Mouse (Mus musculus) forelimb bud, embryonic 11.5 days (tissue): ENCODE results near the gene A630073D07Rik.
"Not testable (repeated sequence)": the region's sequence is repeated elsewhere in the genome, so short reads cannot be mapped to it uniquely, and the experiment has no call there.

Experiments used
- DNase-seq: peaks from one replicate; pipeline ENCODE4 v3.0.0-alpha.2; 2012; ENCODE audit warnings: low read depth, low spot score

The A630073D07Rik gene

DNA sequence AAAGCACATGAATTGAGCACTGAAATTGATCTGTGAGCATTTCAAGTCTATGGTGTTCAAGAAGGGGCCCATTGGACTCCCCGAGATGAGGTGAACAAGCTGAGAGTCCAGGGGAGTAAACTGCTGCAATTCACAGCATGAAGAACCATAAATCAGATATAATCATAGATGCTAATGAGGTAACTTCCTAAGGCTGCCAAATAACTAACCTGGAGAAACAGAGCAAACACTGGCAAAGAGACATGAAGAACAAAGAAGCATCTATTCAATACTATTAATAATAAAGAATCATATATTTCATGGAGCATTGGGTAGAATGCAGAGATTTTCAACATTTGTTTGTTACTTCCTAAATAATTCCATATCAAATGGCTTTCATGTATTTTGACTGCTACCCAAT, at the start of gene A630073D07Rik:
Gene A630073D07Rik (minus strand): TSS at position 101 of the 400 bp plus-strand sequence.
- no peak for DNase-seq

DNA sequence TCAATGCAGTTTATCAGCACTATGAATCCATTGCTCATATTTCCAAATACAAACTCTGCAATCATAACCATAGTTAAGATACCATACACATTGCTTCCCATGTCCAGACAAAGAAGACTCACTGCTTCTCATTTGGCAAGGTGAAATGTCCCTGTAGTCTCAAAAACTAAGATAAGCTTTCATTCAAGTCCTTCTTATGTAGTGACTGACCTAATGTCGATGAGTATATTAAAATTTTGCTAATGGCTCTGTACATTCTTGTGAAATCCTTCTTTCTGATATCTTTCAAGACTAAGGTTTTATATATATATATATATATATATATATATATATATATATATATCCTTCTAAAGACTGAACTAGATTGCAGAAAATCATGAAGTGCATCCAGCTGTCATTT, 49.6 kb upstream of the A630073D07Rik start, which contains the start of gene Tas2r121:
Gene Tas2r121 (minus strand): TSS at position 101 of the 400 bp plus-strand sequence.
- no peak for DNase-seq

DNA sequence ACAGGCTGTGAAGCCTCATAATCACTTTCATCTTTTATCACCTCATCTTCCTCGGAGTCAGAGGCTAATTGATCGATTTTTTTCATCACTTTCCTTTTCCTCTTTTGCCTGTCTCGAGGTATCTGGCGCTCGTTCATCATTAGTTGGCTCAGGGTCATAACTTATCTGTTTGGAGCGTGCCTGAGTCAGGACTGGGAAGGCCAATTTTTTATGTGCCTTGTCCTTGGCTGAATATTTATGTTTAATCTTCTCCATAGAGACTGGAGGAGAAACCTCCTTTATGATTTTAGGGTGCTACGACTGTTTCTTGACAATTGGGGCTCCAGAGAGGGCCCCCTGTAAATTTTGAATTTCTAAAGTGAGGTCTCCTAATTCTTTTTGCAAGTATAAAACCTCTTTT, 40.3 kb upstream of the A630073D07Rik start:
- DNase-seq, result not testable (repeated sequence)

DNA sequence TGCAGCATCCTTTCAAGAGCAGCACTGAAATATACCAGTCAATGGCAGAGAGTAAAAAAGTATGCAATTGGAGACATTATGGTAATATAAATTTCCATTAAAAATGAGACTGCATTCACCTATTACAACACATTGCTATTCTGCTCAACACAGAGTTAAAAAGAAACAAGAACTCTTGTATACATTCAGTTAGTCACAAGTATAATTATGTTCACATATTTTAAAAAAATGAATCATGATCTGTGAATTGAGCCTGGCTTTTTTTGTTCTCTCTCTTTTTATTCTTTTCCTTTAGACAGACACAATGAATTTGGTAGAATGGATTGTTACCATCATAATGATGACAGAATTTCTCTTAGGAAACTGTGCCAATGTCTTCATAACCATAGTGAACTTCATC, 5.3 kb upstream of the A630073D07Rik start, which contains the start of gene Tas2r120:
Gene Tas2r120 (plus strand): TSS at position 301 of the 400 bp plus-strand sequence.
- no peak for DNase-seq

DNA sequence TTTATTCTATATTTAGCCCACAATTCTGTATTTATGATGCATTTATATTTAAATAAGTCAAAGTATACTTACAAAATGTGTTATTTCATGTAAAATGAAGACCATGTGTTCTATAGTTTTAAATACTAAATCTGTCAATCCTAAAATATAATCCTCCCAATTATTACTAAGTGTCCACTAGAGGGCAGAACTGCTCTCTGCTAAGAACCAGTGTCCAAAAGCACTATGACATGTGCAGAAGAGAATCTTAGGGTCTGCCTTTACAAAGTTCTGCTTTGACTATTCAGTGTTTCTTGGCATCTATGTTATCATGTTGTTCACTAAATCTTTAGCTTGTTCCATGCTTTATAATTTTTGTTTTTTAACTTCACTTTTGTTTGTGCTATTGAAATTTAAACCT, 1.9 kb downstream of the A630073D07Rik start:
- DNase-seq, result peak; percentile 4

DNA sequence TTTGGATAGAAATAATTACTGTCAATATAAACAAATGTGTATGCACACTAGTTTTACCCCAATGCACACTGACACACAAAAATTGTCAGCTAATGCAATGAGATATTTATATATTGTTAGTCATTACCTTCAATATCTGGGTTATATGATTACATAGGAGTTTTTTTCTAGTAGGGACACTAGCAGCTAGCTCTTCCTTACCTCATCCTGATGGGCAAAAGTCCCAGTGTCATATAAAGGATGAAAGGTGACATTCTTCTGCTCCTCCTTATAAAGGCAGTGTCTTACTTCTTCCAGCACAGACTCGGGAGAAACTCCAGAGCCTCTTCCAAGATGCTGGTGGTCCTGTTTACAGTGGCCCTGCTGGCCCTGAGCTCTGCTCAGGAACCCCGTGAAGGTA, 55.7 kb downstream of the A630073D07Rik start, which contains the start of gene Prp2:
Gene Prp2 (plus strand): TSS at position 301 of the 400 bp plus-strand sequence.
- DNase-seq, result not testable (repeated sequence)
